Mouse (Mus musculus) Muller cell, postnatal 12 days (primary cell): Measurements from ENCODE around the gene Tmem123.

ENCODE experiments used
- DNase-seq: peaks from one replicate; pipeline ENCODE4 v3.0.0-alpha.2; 2015; ENCODE audit errors: inconsistent ontology term

The Tmem123 gene

DNA sequence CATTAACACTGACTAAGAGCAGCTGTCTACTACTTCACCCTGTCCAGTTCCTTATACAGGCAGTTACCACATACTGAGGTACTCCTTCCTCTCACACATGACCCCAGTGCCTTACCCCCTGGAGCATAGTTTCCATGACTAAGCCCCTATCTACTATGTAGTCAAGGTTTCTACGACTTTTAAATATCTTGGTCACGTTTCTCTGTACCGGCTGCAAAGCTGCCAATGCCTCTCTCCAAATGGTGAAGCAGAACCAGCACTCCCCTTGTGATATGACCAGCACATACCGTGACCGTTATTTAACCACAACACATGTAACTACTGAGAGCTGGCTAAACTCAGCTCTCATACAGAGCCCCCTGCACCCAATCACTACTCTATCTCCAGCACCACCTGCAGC is 61.1 kb downstream of the Tmem123 start:
- DNase-seq = no peak

DNA sequence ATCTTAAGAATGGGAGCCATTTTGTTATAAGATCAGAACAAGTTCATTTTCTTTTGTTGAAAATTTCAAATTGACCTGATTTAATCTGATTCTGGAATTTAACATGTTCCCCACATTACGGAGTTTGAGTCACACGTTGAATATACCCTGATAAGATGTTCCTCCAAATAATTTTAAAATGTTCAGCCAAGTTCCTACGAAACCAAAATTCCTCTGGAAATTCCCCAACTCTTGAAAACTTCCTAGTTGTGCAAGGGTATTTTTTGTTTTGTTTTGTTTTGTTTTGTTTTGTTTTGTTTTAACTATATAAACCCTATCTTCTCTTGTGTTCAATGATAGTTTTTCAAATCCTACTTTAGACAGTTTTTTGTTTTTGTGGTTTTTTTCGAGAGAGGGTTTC is 64.9 kb downstream of the Tmem123 start:
- DNase-seq = no peak

- no peak for DNase-seq
These were observed 66.0 kb downstream of the Tmem123 start for GRCm38 (mm10) chr9:7829531-7830528.

DNA sequence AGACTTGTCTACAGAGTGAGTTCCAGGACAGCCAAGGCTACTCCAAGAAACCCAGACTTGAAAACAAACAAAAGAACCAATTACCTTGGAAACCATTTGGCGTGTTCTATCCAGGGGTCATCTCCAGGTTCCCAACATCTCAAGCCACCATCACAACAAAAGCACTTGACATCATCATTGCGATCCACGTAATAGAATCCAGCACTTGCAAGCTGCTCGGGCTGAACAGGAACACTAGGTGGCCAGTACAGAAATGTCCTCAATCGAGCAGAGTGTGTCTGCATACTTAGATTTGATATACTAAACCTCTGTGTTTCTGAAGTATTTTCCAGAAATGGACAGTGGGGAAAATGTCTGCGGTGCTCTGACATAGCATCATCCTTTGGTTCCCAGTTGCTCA is 69.6 kb downstream of the Tmem123 start:
- DNase-seq = no peak

DNA sequence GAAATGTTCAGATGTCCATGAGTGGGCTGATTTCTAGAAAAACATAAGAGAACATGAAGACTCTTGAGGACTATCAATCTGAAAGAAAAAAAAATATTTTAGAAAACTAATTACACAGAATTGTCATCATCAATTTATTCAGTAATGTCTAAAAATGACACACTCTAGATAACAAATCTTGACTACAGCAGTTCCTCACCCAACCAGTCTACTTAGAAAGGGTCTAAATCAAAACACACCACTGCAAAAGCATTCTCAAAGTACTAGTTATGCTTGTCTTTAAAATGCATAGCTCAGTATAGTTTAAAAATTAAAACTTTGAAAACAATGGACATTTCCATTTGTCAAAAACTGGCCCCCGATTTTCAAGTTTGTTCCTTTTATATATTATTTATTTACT is 71.5 kb downstream of the Tmem123 start:
- DNase-seq = no peak

GRCm38 (mm10) chr9:7836331-7836730 is 72.5 kb downstream of the Tmem123 start:
- peak; percentile 56 for DNase-seq

DNA sequence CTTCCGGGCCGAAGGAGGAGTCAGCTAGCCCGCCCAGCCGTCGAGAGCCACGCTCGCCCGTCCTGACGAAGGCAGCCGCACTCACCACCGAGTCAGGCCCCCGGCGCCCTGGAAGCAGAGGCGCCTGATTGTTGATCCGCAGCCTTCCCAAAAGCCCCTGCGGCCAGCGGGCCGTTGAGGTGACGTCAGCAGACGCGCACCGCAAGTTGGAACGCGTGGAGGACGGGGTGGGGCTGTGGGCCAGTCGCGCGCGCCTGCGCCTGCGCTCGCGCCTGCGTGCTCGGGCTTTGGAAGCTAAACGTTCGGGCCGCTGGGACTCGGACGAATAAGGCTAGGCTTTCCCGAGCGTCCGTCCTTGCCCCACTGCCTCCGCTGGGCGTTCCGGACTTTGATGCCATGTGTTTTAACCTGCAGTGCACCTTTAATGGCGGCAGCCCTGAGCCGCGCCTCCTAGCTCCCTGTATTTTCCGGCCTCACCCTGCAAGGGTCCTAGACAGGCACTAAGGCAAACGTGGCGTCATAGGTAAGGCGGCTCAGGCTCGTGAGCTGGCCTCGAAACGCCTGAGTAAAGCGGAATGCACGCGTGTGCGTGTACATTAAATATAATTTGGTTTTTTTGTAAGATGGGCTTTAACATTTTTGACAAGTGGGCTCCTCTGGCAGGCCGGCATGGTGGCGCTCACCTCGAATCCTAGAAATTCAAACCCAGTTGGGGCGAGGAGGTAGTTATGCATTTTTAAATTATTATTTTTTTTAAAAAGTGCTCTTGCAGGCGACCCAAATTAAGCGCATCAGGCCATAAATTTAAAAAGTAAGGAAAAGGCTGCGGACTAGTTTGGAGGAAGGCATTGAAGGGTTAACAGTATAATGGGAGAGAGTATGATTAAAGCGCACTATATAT is 73.3 kb downstream of the Tmem123 start, which contains the start of gene Birc2:
TSS of gene Birc2 (minus strand) at position 160 of the 901 bp plus-strand sequence.
- DNase-seq = peak; percentile 99

DNA sequence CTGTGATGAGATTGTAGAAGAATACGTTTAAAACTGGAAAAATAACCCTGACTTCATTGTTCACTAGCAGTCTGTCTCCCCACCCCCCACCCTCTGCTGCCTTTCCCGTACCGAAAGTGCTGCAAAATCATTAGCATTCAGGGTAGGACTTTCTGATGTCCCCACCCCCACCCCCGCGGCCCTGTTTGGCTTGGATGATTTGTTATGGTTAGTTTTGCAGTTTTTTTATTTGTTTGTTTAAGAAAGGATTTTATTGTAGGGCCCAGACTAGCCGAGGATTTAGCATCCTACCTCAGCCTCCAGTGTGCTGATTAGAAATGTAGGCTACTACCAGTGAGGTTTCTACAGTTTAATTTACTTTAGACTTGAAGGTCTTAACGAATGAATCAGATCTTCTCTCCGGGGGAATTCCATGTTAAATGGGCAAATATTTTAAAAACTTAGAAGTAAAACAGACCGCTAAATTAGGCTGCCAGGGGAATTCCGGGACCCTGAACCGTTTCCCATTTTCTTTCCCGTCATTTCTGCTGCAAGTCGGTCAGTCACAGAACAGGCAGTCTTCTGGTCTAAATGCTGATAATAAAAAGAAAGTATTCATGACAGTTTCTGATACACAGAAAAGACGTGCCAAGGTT is 74.1 kb downstream of the Tmem123 start:
- DNase-seq = peak; percentile 85

GRCm38 (mm10) chr9:7841221-7841620 is 77.4 kb downstream of the Tmem123 start:
- DNase-seq = no peak
